Mouse (Mus musculus): ENCODE data around the gene Hs3st4. TPM values are rescaled to one million over a fixed set of nuclear protein-coding genes. Genes with fewer than 3 reads are reported as not detected.

Gene Hs3st4
- total RNA-seq, 1 experiment: 0.40 TPM

DNA sequence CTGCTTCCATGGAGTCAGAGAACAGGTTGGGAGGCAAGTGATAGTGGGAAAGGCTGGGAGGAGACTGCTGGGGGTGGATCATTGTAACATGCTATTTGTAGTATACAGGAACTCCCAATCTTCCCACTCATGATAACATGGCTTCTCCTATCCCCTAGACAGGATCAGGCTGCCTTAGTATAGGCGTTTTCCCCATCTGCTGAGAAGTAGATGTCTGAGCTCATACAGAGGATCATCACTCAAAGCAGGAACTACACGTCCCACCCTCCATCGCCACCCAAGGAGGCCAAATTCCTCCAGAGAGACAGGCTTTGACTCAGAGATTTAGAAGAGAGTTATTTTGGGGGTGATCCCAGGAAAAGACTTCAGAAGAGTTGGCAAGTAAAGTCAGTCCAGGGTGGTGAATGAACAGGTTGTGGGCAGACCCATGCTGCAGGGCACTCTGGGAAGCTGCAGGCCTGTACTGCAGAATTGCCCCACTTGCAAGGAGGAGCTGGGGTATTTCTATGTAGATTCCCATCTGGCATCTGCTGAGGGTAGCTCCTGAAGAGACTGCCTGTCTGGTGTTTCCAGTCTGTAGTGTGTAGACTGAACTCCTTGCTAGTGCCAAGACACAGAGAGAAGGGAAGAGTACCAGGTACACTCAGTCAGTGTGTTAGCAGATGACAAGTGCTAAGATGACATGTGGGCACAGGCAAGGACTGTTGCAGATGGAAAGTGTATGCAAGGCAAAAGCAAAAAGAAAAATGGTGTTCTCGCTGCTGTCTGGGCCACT is 255.4 kb downstream of the Hs3st4 start:
- Histone ChIP-seq H3K27ac (ENCODE audit: insufficient read depth, low read depth, low read length, poor library complexity, severe bottlenecking) (no peak overlapping the region), H3K4me3 (ENCODE audit: insufficient read depth in 1 of 2, low read depth in 1 of 2, low read length in 2 of 2, poor library complexity in 1 of 2, severe bottlenecking in 1 of 2) (no peak overlapping the region), H3K9ac (ENCODE audit: insufficient read depth, low read depth, low read length, poor library complexity, severe bottlenecking) (no peak overlapping the region), H3K9me3 (ENCODE audit: control insufficient read depth, insufficient read depth, low read depth, low read length) (no peaks in the 10 kb centered on the region), H3K4me1 (ENCODE audit: control insufficient read depth in 2 of 2, insufficient read depth in 2 of 2, low read length in 2 of 2, poor library complexity in 1 of 2) (no peaks in the 10 kb centered on the region), H3K36me3 (ENCODE audit: control insufficient read depth, insufficient read depth, low read length, poor library complexity, severe bottlenecking) (no peaks in the 10 kb centered on the region)
- DNase-seq (ENCODE audit: low read depth, low spot score): no peak
- TF ChIP-seq MAFK (IDR thresholded peaks at IDR 0.05; ENCODE audit: insufficient read depth, low read depth, low read length) (no peak), HCFC1 (IDR thresholded peaks at IDR 0.05; ENCODE audit: borderline replicate concordance, insufficient read depth, low read length) (no peak), ZC3H11A (IDR thresholded peaks at IDR 0.05; ENCODE audit: borderline replicate concordance, low read depth, low read length) (no peak)
- in situ Hi-C loops (cut with MboI; ENCODE audit: low sequenced_read_pairs in 2 of 2, unreplicated experiment in 2 of 2): no loop called here

GRCm38 (mm10) chr7:124239903-124240647 is 257.4 kb downstream of the Hs3st4 start:
- Histone ChIP-seq H3K4me1 (ENCODE audit: control insufficient read depth in 2 of 2, insufficient read depth in 2 of 2, low read length in 2 of 2, poor library complexity in 1 of 2) (no peaks in the 10 kb centered on the region), H3K4me3 (ENCODE audit: insufficient read depth in 1 of 2, low read depth in 1 of 2, low read length in 2 of 2, poor library complexity in 1 of 2, severe bottlenecking in 1 of 2) (no peak overlapping the region), H3K9me3 (ENCODE audit: control insufficient read depth, insufficient read depth, low read depth, low read length) (no peaks in the 10 kb centered on the region), H3K9ac (ENCODE audit: insufficient read depth, low read depth, low read length, poor library complexity, severe bottlenecking) (no peak overlapping the region), H3K27ac (ENCODE audit: insufficient read depth, low read depth, low read length, poor library complexity, severe bottlenecking) (no peak overlapping the region), H3K36me3 (ENCODE audit: control insufficient read depth, insufficient read depth, low read length, poor library complexity, severe bottlenecking) (no peaks in the 10 kb centered on the region)
- in situ Hi-C loops (cut with MboI; ENCODE audit: low sequenced_read_pairs in 2 of 2, unreplicated experiment in 2 of 2): no loop called here
- DNase-seq (ENCODE audit: low read depth, low spot score): no peak
- TF ChIP-seq CHD2 (IDR thresholded peaks at IDR 0.05; ENCODE audit: low read depth, low read length) (no peak), MAFK (IDR thresholded peaks at IDR 0.05; ENCODE audit: insufficient read depth, low read depth, low read length) (no peak), ZC3H11A (IDR thresholded peaks at IDR 0.05; ENCODE audit: borderline replicate concordance, low read depth, low read length) (no peak), HCFC1 (IDR thresholded peaks at IDR 0.05; ENCODE audit: borderline replicate concordance, insufficient read depth, low read length) (no peak), ZNF384 (IDR thresholded peaks at IDR 0.05; ENCODE audit: low read depth, low read length) (no peak)

- no peaks in the 10 kb centered on the region for H3K9me3 ChIP-seq (ENCODE audit: control insufficient read depth, insufficient read depth, low read depth, low read length)
- no peaks in the 10 kb centered on the region for H3K36me3 ChIP-seq (ENCODE audit: control insufficient read depth, insufficient read depth, low read length, poor library complexity, severe bottlenecking)
- H3K4me3 ChIP-seq (ENCODE audit: insufficient read depth in 1 of 2, low read depth in 1 of 2, low read length in 2 of 2, poor library complexity in 1 of 2, severe bottlenecking in 1 of 2): no peak overlapping the region
- H3K27ac ChIP-seq (ENCODE audit: insufficient read depth, low read depth, low read length, poor library complexity, severe bottlenecking): no peak overlapping the region
- in situ Hi-C loops (cut with MboI; ENCODE audit: low sequenced_read_pairs in 2 of 2, unreplicated experiment in 2 of 2): no loop called here
- no peak overlapping the region for H3K9ac ChIP-seq (ENCODE audit: insufficient read depth, low read depth, low read length, poor library complexity, severe bottlenecking)
- no peaks in the 10 kb centered on the region for H3K4me1 ChIP-seq (ENCODE audit: control insufficient read depth in 2 of 2, insufficient read depth in 2 of 2, low read length in 2 of 2, poor library complexity in 1 of 2)
- TF ChIP-seq ZC3H11A (IDR thresholded peaks at IDR 0.05; ENCODE audit: borderline replicate concordance, low read depth, low read length) (no peak), ZNF384 (IDR thresholded peaks at IDR 0.05; ENCODE audit: low read depth, low read length) (no peak), HCFC1 (IDR thresholded peaks at IDR 0.05; ENCODE audit: borderline replicate concordance, insufficient read depth, low read length) (no peak), CHD2 (IDR thresholded peaks at IDR 0.05; ENCODE audit: low read depth, low read length) (no peak), MAFK (IDR thresholded peaks at IDR 0.05; ENCODE audit: insufficient read depth, low read depth, low read length) (no peak)
- DNase-seq (ENCODE audit: low read depth, low spot score): no peak
Observed at GRCm38 (mm10) chr7:124249838-124250237, 267.2 kb downstream of the Hs3st4 start.

GRCm38 (mm10) chr7:124250566-124250965 is 267.9 kb downstream of the Hs3st4 start:
- H3K9me3 ChIP-seq (ENCODE audit: control insufficient read depth, insufficient read depth, low read depth, low read length): no peaks in the 10 kb centered on the region
- no peak overlapping the region for H3K27ac ChIP-seq (ENCODE audit: insufficient read depth, low read depth, low read length, poor library complexity, severe bottlenecking)
- in situ Hi-C loops (cut with MboI; ENCODE audit: low sequenced_read_pairs in 2 of 2, unreplicated experiment in 2 of 2): no loop called here
- no peak overlapping the region for H3K4me3 ChIP-seq (ENCODE audit: insufficient read depth in 1 of 2, low read depth in 1 of 2, low read length in 2 of 2, poor library complexity in 1 of 2, severe bottlenecking in 1 of 2)
- no peaks in the 10 kb centered on the region for H3K4me1 ChIP-seq (ENCODE audit: control insufficient read depth in 2 of 2, insufficient read depth in 2 of 2, low read length in 2 of 2, poor library complexity in 1 of 2)
- no peaks in the 10 kb centered on the region for H3K36me3 ChIP-seq (ENCODE audit: control insufficient read depth, insufficient read depth, low read length, poor library complexity, severe bottlenecking)
- no peak overlapping the region for H3K9ac ChIP-seq (ENCODE audit: insufficient read depth, low read depth, low read length, poor library complexity, severe bottlenecking)
- DNase-seq (ENCODE audit: low read depth, low spot score): no peak
- TF ChIP-seq MAFK (IDR thresholded peaks at IDR 0.05; ENCODE audit: insufficient read depth, low read depth, low read length) (no peak), ZNF384 (IDR thresholded peaks at IDR 0.05; ENCODE audit: low read depth, low read length) (no peak), ZC3H11A (IDR thresholded peaks at IDR 0.05; ENCODE audit: borderline replicate concordance, low read depth, low read length) (no peak), CHD2 (IDR thresholded peaks at IDR 0.05; ENCODE audit: low read depth, low read length) (no peak), HCFC1 (IDR thresholded peaks at IDR 0.05; ENCODE audit: borderline replicate concordance, insufficient read depth, low read length) (no peak)
